ENCODE assay signal across 24 mouse cellular contexts in the genomic region with DNA sequence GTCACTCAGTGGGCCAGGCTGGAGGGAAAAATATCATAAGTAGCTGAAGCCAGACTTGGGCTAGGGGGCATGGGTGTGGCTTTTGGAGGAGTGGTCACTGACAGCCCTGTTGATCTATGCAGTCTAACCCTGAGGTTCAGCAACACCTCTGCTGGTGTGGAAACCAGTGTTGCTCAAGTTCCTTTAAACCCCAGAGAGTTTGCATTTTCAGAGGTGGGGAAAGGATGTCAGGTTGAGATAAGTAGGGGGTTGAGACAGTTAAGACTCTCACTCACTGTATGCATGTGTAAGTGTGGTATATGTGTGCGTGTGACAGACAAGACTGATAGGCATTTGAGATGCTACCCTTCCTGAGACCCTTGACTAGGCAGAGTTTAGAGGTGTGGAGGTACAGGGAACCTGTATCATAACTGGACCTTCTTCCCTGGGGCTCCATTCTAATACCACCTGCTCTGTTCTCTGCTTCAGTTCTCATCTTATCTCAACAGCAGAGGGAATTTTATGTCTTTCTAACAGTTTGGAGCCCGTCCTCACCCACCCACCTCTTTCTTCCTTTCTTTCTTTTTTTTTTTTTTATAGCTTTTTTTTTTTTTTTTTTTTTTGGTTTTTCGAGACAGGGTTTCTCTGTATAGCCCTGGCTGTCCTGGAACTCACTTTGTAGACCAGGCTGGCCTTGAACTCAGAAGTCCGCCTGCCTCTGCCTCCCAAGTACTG. TPM values are rescaled to one million over a fixed set of nuclear protein-coding genes. Genes with fewer than 3 reads are reported as not detected.
DNase-seq lines count a peak whose midpoint lies in the region; ATAC-seq and TF ChIP-seq lines count a peak whose summit lies in the region.
"Had no signal": no experiment of that assay in that cellular context is flagged by ENCODE, and none has a peak within 500 bp of the region (broad histone marks: within the 10 kb centered on the region; RNA-seq: fewer than 3 reads in every experiment).

No protein-coding gene starts in this region.

- H3K9me3 ChIP-seq in G1E (replicated peaks) = no peaks in the 10 kb centered on the region
- no peaks in the 10 kb centered on the region for H3K9me3 ChIP-seq in liver, embryonic 14.5 days (ENCODE audit: control insufficient read depth, low read length)
- H3K9me3 ChIP-seq: forebrain, embryonic 13.5 days; heart, embryonic 15.5 days; midbrain, embryonic 10.5 days; neural tube, embryonic 12.5 days had no signal

- 17% methylated on average over 3 of the region's 4 CpGs for WGBS in liver, embryonic 14.5 days (ENCODE audit: insufficient replicate concordance)

- DNase-seq in G1E (ENCODE audit: low spot score) = peak; percentile 49
- no peak for DNase-seq in liver, embryonic 14.5 days (ENCODE audit: low read depth in 3 of 3, low spot score in 3 of 3)
- no peak for DNase-seq in adrenal gland, adult (ENCODE audit: inconsistent age in 2 of 2, low spot score in 1 of 2)
- no peak for DNase-seq in kidney, postnatal 36 days
- DNase-seq in testis, postnatal 10 days (ENCODE audit: low spot score) = no peak
- DNase-seq: adrenal gland, postnatal 14 days; cerebellum, adult 2 months; gastrocnemius, postnatal 10 days; heart, adult 2 months; heart, postnatal 4 days; kidney, postnatal 10 days; left cerebral cortex, postnatal 4 days; right cerebral cortex, adult 18-20 months; thymus, postnatal 14 days had no signal

- no peak overlapping the region for H3K9ac ChIP-seq in liver, embryonic 14.5 days (replicated peaks)
- H3K9ac ChIP-seq: forebrain, embryonic 13.5 days; heart, embryonic 15.5 days; neural tube, embryonic 12.5 days had no signal

- no peak for ATAC-seq in G1E (ENCODE audit: extremely low read depth, insufficient number of reproducible peaks, low FRiP score, poor library complexity, severe bottlenecking)
- ATAC-seq in common myeloid progenitor, adult 5-6 weeks (replicated peaks; ENCODE audit: low read depth, poor library complexity, severe bottlenecking) = peak; percentile 74
- ATAC-seq in liver, embryonic 14.5 days (ENCODE audit: insufficient read depth) = peak; percentile 79
- ATAC-seq in monocyte, adult 5-6 weeks (replicated peaks; ENCODE audit: insufficient number of reproducible peaks, low FRiP score, low TSS enrichment, poor library complexity, severe bottlenecking) = peak; percentile 56; the same call in 1 of the 2 replicates
- ATAC-seq: forebrain, embryonic 13.5 days; hindbrain, postnatal 0 days; intestine, postnatal 0 days had no signal

- no peak overlapping the region for H3K27ac ChIP-seq in liver, embryonic 14.5 days
- H3K27ac ChIP-seq: forebrain, embryonic 13.5 days; heart, adult 2 months; heart, embryonic 15.5 days; hindbrain, postnatal 0 days; midbrain, embryonic 10.5 days; neural tube, embryonic 12.5 days; stomach, postnatal 0 days had no signal

- peaks cover 3% of the 10 kb centered on the region; the same call in 1 of the 2 replicates for H3K27me3 ChIP-seq in G1E (ENCODE audit: insufficient read depth, low read length)
- no peaks in the 10 kb centered on the region for H3K27me3 ChIP-seq in liver, embryonic 14.5 days (ENCODE audit: control insufficient read depth, insufficient read depth, low read length)
- H3K27me3 ChIP-seq: CH12.LX; forebrain, embryonic 13.5 days; heart, embryonic 15.5 days; neural tube, embryonic 12.5 days had no signal

- peaks cover 26% of the 10 kb centered on the region for H3K4me1 ChIP-seq in G1E (ENCODE audit: insufficient read depth, low read depth, low read length)
- H3K4me1 ChIP-seq in liver, embryonic 14.5 days (replicated peaks; ENCODE audit: control insufficient read depth in 2 of 2, insufficient read depth in 2 of 2, low read length in 1 of 2) = peaks cover 0 to 11% of the 10 kb centered on the region in 2 experiments; a peak in 2 of 4 replicates
- H3K4me1 ChIP-seq: forebrain, embryonic 13.5 days; heart, embryonic 15.5 days; midbrain, embryonic 10.5 days; neural tube, embryonic 12.5 days had no signal

- no peaks in the 10 kb centered on the region for H3K36me3 ChIP-seq in G1E (replicated peaks)
- no peaks in the 10 kb centered on the region for H3K36me3 ChIP-seq in liver, embryonic 14.5 days (replicated peaks; ENCODE audit: control insufficient read depth, insufficient read depth, low read depth)
- H3K36me3 ChIP-seq: heart, embryonic 15.5 days; midbrain, embryonic 10.5 days; neural tube, embryonic 12.5 days had no signal

- no peak for TF ChIP-seq EP300 in liver, embryonic 14.5 days (IDR thresholded peaks at IDR 0.05; ENCODE audit: low read depth)

- TF ChIP-seq CTCF in G1E (IDR thresholded peaks at IDR 0.05; ENCODE audit: low read depth, low read length) = no peak
- TF ChIP-seq CTCF in liver, embryonic 14.5 days (IDR thresholded peaks at IDR 0.05; ENCODE audit: low read depth) = no peak

- no peak overlapping the region for H3K4me2 ChIP-seq in liver, embryonic 14.5 days (ENCODE audit: low read depth)
- H3K4me2 ChIP-seq: forebrain, embryonic 13.5 days; heart, embryonic 15.5 days; neural tube, embryonic 12.5 days had no signal

- no peak overlapping the region for H3K4me3 ChIP-seq in G1E (ENCODE audit: low read depth, low read length)
- no peak overlapping the region for H3K4me3 ChIP-seq in liver, embryonic 14.5 days (ENCODE audit: insufficient read depth in 1 of 2, low read depth in 2 of 2, low read length in 2 of 2)
- H3K4me3 ChIP-seq: forebrain, embryonic 13.5 days; heart, adult 2 months; heart, embryonic 15.5 days; midbrain, embryonic 10.5 days; neural tube, embryonic 12.5 days had no signal

RNA-seq across cellular contexts. Expression of gene Brd3, which starts 20.0 kb away (rescaled TPM):
- 75.2 and 84.1 TPM in 2 replicates for total RNA-seq in G1E (2014; fragmentation: Nextera tagmentation)
- 13.2 and 17.5 TPM in 2 replicates for total RNA-seq in G1E (2017)
- polyA plus RNA-seq in G1E (2012) = 92.1 and 124 TPM in 2 replicates
- total RNA-seq in common myeloid progenitor, adult 5-6 weeks (2017) = 27.0 and 47.2 TPM in 2 replicates
- 7.4 and 9.5 TPM in 2 replicates for polyA plus RNA-seq in liver, embryonic 14.5 days (2012; rRNA removed)
- 24.4 and 27.2 TPM in 2 replicates for polyA plus RNA-seq in liver, embryonic 14.5 days (2014; fragmentation: Nextera tagmentation; extraction: Ambion mirVana)
- total RNA-seq in monocyte, adult 5-6 weeks (2017) = 11.9 to 23.9 TPM (median 15.9 TPM) in 3 replicates

RNA-seq across cellular contexts. Expression of gene Wdr5, which starts 27.5 kb away (rescaled TPM):
- 29.4 and 35.2 TPM in 2 replicates for total RNA-seq in G1E (2014; fragmentation: Nextera tagmentation)
- 58.6 and 62.5 TPM in 2 replicates for total RNA-seq in G1E (2017)
- polyA plus RNA-seq in G1E (2012) = 107 and 131 TPM in 2 replicates
- total RNA-seq in common myeloid progenitor, adult 5-6 weeks (2017) = 83.4 and 86.4 TPM in 2 replicates
- polyA plus RNA-seq in liver, embryonic 14.5 days (2012; rRNA removed) = 19.7 and 24.4 TPM in 2 replicates
- 23.6 and 27.4 TPM in 2 replicates for polyA plus RNA-seq in liver, embryonic 14.5 days (2014; fragmentation: Nextera tagmentation; extraction: Ambion mirVana)
- total RNA-seq in monocyte, adult 5-6 weeks (2017) = 28.3 to 50.1 TPM (median 31.0 TPM) in 3 replicates

RNA-seq across cellular contexts. Expression of gene Brd3os, which starts 45.4 kb away (rescaled TPM):
- total RNA-seq in G1E (2014; fragmentation: Nextera tagmentation) = 0.68 and 1.5 TPM in 2 replicates
- 0.55 and 1.3 TPM in 2 replicates for total RNA-seq in G1E (2017)
- polyA plus RNA-seq in G1E (2012) = 0.78 and 1.5 TPM in 2 replicates
- total RNA-seq in common myeloid progenitor, adult 5-6 weeks (2017) = 0.05 and 0.15 TPM in 2 replicates
- polyA plus RNA-seq in liver, embryonic 14.5 days (2012; rRNA removed) = 0.29 and 0.39 TPM in 2 replicates
- 0.33 and 0.44 TPM in 2 replicates for polyA plus RNA-seq in liver, embryonic 14.5 days (2014; fragmentation: Nextera tagmentation; extraction: Ambion mirVana)
- 2.2 TPM in 1 of 3 replicates, not detected in the others for total RNA-seq in monocyte, adult 5-6 weeks (2017)
